Mouse (Mus musculus) forebrain, postnatal 0 days (tissue): ENCODE results near the gene Fam204a. TPM values are rescaled to one million over a fixed set of nuclear protein-coding genes. Genes with fewer than 3 reads are reported as not detected.
A peak's percentile ranks its signal among the peaks of the same experiment; 100 is the strongest.

Source experiments
- ATAC-seq: fragments of 200-750 bp; cut with Nextera tagmentation; 2 replicates; pipeline ENCODE4 v1.8.0; 2017; ENCODE audit warnings: mild to moderate bottlenecking, moderate library complexity
- DNase-seq: peaks from one replicate; pipeline ENCODE4 v3.0.0-alpha.2; 2015
- H3K27ac ChIP-seq: fragments of 300-500 bp; sonication (generic); 2 replicates; pipeline ENCODE4 v1.5.1; 2014; ENCODE audit warnings: low read depth, mild to moderate bottlenecking, antibody characterized with exemption, low read length, moderate library complexity, mixed read lengths
- H3K27me3 ChIP-seq: fragments of 300-500 bp; sonication (generic); 2 replicates; pipeline ENCODE4 v1.6.1; 2014; ENCODE audit warnings: mild to moderate bottlenecking, low read length, mixed read lengths; ENCODE audit not compliant: insufficient read depth
- H3K36me3 ChIP-seq: fragments of 300-500 bp; sonication (generic); 2 replicates; pipeline ENCODE4 v1.6.1; 2014; ENCODE audit warnings: mild to moderate bottlenecking, moderate library complexity; ENCODE audit not compliant: insufficient read depth
- H3K4me1 ChIP-seq: fragments of 300-500 bp; sonication (generic); 2 replicates; pipeline ENCODE4 v1.6.1; 2014; ENCODE audit warnings: antibody characterized with exemption; ENCODE audit not compliant: insufficient read depth
- H3K4me2 ChIP-seq: fragments of 300-500 bp; sonication (generic); 2 replicates; pipeline ENCODE4 v1.6.1; 2014; ENCODE audit warnings: low read depth, mild to moderate bottlenecking, moderate library complexity
- H3K4me3 ChIP-seq: fragments of 300-500 bp; sonication (generic); 2 replicates; pipeline ENCODE4 v1.5.1; 2014; ENCODE audit warnings: low read depth, low read length, mixed read lengths
- H3K9ac ChIP-seq: fragments of 300-500 bp; sonication (generic); 2 replicates; pipeline ENCODE4 v1.6.1; 2014; ENCODE audit warnings: mild to moderate bottlenecking
- H3K9me3 ChIP-seq: fragments of 300-500 bp; sonication (generic); 2 replicates; pipeline ENCODE4 v1.6.1; 2016; ENCODE audit warnings: low read length
- CTCF ChIP-seq: sonication (generic); IDR thresholded peaks from 2 replicates; pipeline ENCODE4 v1.5.1; 2016; ENCODE audit warnings: antibody characterized with exemption, control low read depth, low read depth
- WGBS: fragments of 180-500 bp; shearing (Covaris S2); extraction: QIAGEN DNeasy Blood & Tissue Kit; methylation state at CpG from one replicate; pipeline ENCODE4 v1.1.7; 2014; 5-methylcytosine and 5-hydroxymethylcytosine counted together
- polyA plus RNA-seq: library from polyadenylated mRNA; unstranded; fragments of >200 nt; fragmentation: Nextera tagmentation; extraction: Ambion mirVana; gene quantifications from 2 replicates; pipeline ENCODE4 v1.2.1, GENCODE M21; 2015
- total RNA-seq: library from RNA; depleted of rRNA; stranded (reverse); fragments of >200 nt; gene quantifications from 2 replicates; pipeline ENCODE4 v1.2.3, GENCODE M21; 2014

Gene Fam204a
- total and polyA plus RNA-seq, 2 experiments from 2014 or later, result 57.4 to 74.4 TPM

DNA sequence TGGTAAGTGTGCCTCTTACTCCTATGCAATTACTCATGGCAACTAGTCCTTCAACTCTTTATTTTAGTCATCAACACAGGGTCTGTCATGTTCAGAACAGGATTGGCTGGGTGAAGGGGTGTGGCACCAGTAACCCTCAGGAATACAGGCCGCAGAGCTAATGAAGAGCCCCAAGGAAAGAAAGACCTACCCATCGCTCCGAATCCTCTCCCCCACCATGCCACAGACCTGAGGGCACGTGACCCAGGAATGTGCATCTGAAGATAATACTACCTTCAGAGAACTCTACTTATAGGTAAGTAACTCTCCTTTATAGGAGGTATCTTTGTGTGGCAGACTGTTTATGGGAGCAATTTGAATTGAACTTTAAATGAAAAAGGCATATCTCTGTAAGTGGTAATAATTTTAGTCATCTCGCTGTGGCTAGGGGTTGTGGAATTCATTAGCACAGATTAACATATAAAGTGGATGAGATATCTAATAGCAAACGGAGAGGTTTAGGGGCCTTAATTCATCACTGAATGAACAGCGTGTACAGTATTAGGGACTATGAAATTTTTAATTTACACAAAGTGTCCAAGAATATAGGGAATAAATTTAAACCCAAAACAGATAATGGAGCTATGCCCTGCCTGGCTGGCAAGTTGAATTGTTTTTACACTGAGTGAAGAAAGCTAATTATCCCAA, 15.6 kb upstream of the Fam204a start:
- 50% methylated on average over 7 of the region's 7 CpGs for WGBS
- no peaks in the 10 kb centered on the region for H3K4me1 ChIP-seq
- no peak overlapping the region for H3K27ac ChIP-seq
- H3K4me3 ChIP-seq, result no peak overlapping the region
- no peaks in the 10 kb centered on the region for H3K9me3 ChIP-seq
- no peak overlapping the region for H3K4me2 ChIP-seq
- H3K27me3 ChIP-seq, result no peaks in the 10 kb centered on the region
- TF ChIP-seq CTCF, result no peak
- H3K36me3 ChIP-seq, result no peaks in the 10 kb centered on the region
- no peak overlapping the region for H3K9ac ChIP-seq
- DNase-seq (no peak), ATAC-seq (no peak)

DNA sequence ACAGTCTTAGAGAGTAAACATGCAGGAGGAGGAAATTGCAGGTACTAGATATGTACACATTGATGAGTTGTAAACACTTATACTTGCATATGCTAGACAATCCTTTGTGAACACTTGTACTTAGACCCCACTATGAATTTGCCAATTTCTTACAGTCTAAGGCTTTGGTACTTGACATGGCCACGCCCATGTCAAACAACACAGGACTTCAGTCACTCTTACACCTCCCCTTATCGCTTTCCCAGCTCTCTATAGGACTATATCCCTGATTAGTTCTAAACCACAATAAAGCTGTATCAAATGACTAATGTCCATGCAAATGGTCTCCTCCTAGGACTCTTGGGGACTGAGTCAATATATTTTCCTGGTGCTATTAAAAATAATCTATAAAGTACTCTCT, 5.0 kb upstream of the Fam204a start:
- Histone ChIP-seq H3K4me1 (peaks cover 4% of the 10 kb centered on the region; the same call in 1 of the 2 replicates), H3K9ac (no peak overlapping the region), H3K27ac (no peak overlapping the region), H3K27me3 (no peaks in the 10 kb centered on the region), H3K4me3 (no peak overlapping the region), H3K9me3 (no peaks in the 10 kb centered on the region), H3K4me2 (no peak overlapping the region), H3K36me3 (no peaks in the 10 kb centered on the region)
- no peak for ATAC-seq
- TF ChIP-seq CTCF, result no peak
- no peak for DNase-seq
- WGBS, result 86% methylated on average over 2 of the region's 2 CpGs

DNA sequence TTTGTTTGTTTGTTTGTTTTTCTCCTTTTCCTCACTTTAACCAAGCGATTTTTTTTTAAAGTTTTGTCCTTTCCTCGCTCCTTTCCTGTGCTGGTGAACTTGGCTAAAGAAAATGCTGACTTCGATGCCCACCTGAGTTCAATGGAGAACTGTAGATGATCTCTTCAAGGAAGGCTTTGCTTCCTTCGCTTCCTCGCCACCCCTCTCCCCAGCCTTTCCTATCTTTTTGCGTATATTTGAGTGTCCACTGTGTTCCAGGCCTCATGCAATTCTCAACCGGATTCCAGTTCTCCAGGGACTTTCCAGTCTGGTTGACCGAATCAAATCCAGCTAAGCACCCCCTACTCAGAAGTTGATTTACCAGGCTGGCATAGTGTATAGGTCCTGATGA, 339 bp upstream of the Fam204a start:
- no peak overlapping the region for H3K9ac ChIP-seq
- peaks cover 10% of the 10 kb centered on the region; the same call in 1 of the 2 replicates for H3K4me1 ChIP-seq
- 55% methylated on average over 8 of the region's 8 CpGs for WGBS
- no peak for DNase-seq
- no peak for TF ChIP-seq CTCF
- no peaks in the 10 kb centered on the region for H3K9me3 ChIP-seq
- ATAC-seq, result peak; percentile 6; the same call in 1 of the 2 replicates
- no peaks in the 10 kb centered on the region for H3K27me3 ChIP-seq
- H3K4me3 ChIP-seq, result peak overlapping the region; percentile 86
- no peak overlapping the region for H3K27ac ChIP-seq
- peak overlapping the region; percentile 21 for H3K4me2 ChIP-seq
- H3K36me3 ChIP-seq, result no peaks in the 10 kb centered on the region

DNA sequence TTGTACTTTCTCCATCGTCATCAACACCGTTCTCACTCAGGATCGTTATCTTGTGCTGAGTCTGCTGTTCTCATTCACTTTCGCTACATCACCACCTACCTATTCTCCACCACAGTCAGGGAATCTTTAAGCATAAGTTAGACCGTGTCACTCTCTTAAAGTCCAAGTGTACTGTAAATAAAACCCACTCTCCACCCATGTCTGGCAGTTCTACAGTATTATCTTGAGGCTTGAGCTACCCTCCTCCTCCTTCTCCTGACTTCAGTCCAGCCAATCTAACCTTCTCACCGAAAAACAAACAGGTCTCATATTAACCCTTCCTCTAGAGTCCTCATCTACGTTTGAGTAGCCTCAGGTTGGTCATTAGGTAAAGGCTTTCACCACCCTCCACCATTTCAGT, 7.1 kb downstream of the Fam204a start:
- no peak overlapping the region for H3K4me3 ChIP-seq
- 74% methylated on average over 7 of the region's 7 CpGs for WGBS
- H3K9ac ChIP-seq, result no peak overlapping the region
- H3K27ac ChIP-seq, result no peak overlapping the region
- DNase-seq (no peak), ATAC-seq (no peak)
- H3K9me3 ChIP-seq, result no peaks in the 10 kb centered on the region
- H3K4me1 ChIP-seq, result no peaks in the 10 kb centered on the region
- no peaks in the 10 kb centered on the region for H3K36me3 ChIP-seq
- H3K4me2 ChIP-seq, result no peak overlapping the region
- no peaks in the 10 kb centered on the region for H3K27me3 ChIP-seq
- TF ChIP-seq CTCF, result no peak

DNA sequence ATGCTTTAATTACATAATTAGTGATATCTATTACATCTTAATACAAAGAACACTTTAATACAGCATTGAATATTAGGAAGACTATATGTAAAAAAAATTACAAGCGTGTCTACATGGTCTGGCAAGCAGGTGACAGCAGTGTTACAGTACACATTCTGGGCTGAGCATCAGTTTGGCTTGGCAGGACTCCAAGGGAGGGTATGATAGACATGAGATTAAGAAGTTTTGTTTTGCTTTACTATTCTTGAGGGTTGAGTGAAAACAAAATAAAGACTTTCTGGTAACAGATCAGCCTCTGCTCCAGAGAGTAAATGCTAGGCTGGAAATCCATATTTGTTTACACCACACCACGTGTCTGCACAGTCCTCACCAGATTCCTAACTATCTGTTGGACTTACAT, 8.5 kb downstream of the Fam204a start:
- ATAC-seq (no peak), DNase-seq (no peak)
- no peaks in the 10 kb centered on the region for H3K9me3 ChIP-seq
- H3K4me1 ChIP-seq, result no peaks in the 10 kb centered on the region
- no peak overlapping the region for H3K9ac ChIP-seq
- no peaks in the 10 kb centered on the region for H3K36me3 ChIP-seq
- no peak overlapping the region for H3K4me2 ChIP-seq
- 33% methylated on average over 2 of the region's 2 CpGs for WGBS
- no peak for TF ChIP-seq CTCF
- H3K27ac ChIP-seq, result no peak overlapping the region
- no peaks in the 10 kb centered on the region for H3K27me3 ChIP-seq
- H3K4me3 ChIP-seq, result no peak overlapping the region

DNA sequence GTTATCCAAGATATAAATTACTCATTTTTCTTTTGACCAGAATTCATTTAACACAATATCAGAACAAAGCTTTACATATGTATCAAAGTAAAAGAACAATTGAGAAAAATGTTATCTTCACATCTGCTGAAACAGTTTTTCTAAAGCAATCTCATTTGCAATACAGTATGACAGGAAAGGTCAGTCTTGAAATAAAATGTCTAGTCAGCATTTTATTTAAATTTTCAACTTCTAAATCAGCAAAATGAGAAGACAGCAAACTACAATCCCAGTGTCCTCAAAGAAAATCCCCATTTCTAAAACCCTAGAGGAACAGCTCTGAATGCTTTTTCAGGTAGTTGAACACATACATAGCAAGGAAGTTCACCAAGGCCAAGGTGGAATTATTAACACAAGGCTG, 18.3 kb downstream of the Fam204a start:
- no peak overlapping the region for H3K4me3 ChIP-seq
- no peaks in the 10 kb centered on the region for H3K4me1 ChIP-seq
- H3K36me3 ChIP-seq, result no peaks in the 10 kb centered on the region; the same call in 1 of the 2 replicates
- no peak overlapping the region for H3K4me2 ChIP-seq
- DNase-seq (no peak), ATAC-seq (no peak)
- no peaks in the 10 kb centered on the region for H3K27me3 ChIP-seq
- no peak overlapping the region for H3K27ac ChIP-seq
- no peak overlapping the region for H3K9ac ChIP-seq
- no peaks in the 10 kb centered on the region for H3K9me3 ChIP-seq
- no peak for TF ChIP-seq CTCF

DNA sequence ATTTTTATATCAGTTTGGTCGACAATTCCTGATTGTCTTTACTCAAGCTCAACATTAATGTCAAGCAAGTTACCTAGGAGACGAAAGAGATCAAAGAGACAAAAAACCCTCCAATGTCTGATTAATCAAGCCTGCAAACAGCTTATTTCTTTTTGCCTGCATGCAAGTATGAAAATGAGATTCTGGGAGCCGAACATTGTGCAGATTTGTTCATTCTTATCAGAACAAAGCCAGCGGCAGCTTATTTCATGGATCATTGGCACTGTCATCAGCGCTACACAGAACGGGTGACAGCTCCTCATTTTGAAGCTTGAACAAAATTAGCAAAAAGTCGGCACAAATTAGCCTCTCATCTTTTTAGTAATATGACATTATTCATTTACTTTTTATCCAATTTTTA, 22.3 kb downstream of the Fam204a start:
- no peak overlapping the region for H3K4me2 ChIP-seq
- H3K36me3 ChIP-seq, result no peaks in the 10 kb centered on the region
- H3K4me3 ChIP-seq, result no peak overlapping the region
- H3K9me3 ChIP-seq, result no peaks in the 10 kb centered on the region
- 17% methylated on average over 7 of the region's 7 CpGs for WGBS
- TF ChIP-seq CTCF, result no peak
- no peak overlapping the region for H3K9ac ChIP-seq
- H3K4me1 ChIP-seq, result no peaks in the 10 kb centered on the region
- no peak overlapping the region for H3K27ac ChIP-seq
- H3K27me3 ChIP-seq, result no peaks in the 10 kb centered on the region
- peak; percentile 54 for DNase-seq
- peak; percentile 84; the same call in 1 of the 2 replicates for ATAC-seq
